Mouse (Mus musculus): ENCODE measurements around the gene Rhox1.
A peak's percentile ranks its signal among the peaks of the same experiment; 100 is the strongest.

DNA sequence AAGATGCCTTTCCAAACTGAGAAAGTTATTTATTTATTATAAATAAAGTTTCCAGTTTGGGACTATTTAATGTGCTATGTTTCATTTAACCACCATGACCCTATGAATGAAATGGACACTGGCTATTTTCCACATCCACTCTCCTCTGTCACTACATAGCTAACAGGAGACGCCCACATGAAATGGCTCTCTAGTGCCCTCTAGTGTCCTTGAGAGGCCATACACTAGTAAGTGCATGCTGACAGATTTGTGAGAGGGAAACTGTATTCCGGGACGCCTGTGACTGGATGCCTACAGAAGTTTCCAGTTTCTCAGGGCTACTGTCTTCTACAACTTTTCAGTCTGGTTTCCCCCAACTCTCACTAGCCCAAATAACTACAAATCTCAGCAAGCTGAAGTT, 55.0 kb downstream of the Rhox1 start:
- TF ChIP-seq CTCF (IDR thresholded peaks at IDR 0.05; ENCODE audit: extremely low read depth, insufficient read depth, low read length) (peak; percentile 54), POLR2A (IDR thresholded peaks at IDR 0.05; ENCODE audit: extremely low read depth, insufficient read depth, low read length) (no peak)

Measured in cortical plate, adult 2 months (tissue).